Mouse (Mus musculus): ENCODE measurements at regions not wholly inside any gene's neighbourhood (a gene's known extent, or its start where the extent isn't known, plus 50 kb on each side); places are given as distances from the start of the nearest gene placed in this dataset.

DNA sequence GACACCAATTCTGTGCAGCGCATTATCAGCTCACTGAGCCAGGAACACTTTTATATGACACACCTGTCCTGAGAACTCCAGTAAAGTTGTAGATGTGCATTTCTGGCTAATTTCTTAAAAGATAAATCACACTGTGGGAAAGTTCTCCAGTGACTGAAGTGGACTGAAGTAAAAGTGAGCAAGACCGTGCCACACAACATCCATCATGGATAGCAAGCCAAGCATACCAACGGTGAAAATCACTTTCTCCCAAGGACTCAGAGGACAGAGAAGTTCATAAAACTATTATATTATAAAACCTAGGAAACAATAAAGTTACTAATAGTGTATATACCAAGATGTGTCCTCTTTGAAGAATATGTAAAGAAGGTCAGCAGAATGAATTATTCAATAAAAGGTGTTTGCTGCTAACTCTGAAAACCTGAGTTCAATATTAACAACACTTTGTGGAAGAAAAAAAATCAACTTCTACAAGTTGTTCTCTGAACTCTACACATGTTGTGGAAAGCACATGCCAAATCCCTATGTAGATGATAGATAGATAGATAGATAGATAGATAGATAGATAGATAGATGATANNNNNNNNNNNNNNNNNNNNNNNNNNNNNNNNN lies 298.2 kb upstream of the Igbp1b start:
- no peak for DNase-seq
- intact Hi-C loops (cut with DNase I): no loop called here

GRCm38 (mm10) chr6:138950888-138951287 lies 292.5 kb upstream of the Igbp1b start:
- no peak for DNase-seq
- intact Hi-C loops (cut with DNase I): no loop called here

- intact Hi-C loops (cut with DNase I): no loop called here
- no peak for DNase-seq
These were observed 288.3 kb upstream of the Igbp1b start for GRCm38 (mm10) chr6:138946632-138947031.

- DNase-seq: no peak
- intact Hi-C loops (cut with DNase I): no loop called here
These were observed 287.1 kb upstream of the Igbp1b start for GRCm38 (mm10) chr6:138945432-138945831.

GRCm38 (mm10) chr6:138920161-138920560 lies 261.8 kb upstream of the Igbp1b start:
- intact Hi-C loops (cut with DNase I): no loop called here
- no peak for DNase-seq

- DNase-seq: no peak
- intact Hi-C loops (cut with DNase I): no loop called here
These were observed 261.2 kb upstream of the Igbp1b start for GRCm38 (mm10) chr6:138919531-138919930.

- DNase-seq: no peak
These were observed 256.6 kb upstream of the Igbp1b start for GRCm38 (mm10) chr6:138914981-138915380.

DNA sequence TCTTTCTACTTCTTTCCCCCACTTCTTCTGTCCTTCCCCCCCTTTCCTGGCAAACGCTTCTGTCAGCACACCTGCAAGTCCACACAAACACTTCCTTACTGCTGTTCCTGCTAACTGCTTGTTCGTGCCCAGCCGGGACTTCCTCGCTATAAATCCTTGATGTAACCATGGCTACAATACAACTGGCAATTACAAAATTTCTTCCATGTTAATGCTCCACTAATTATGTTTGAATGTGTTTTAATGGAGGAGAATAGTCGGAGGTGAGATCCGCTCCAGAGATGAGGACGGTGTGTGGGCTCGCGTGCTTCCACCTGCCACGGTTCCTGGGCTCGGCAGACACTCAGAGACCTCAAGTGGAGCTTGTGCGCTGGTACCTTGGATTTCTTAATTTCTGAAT lies 215.3 kb upstream of the Igbp1b start:
- no peak for DNase-seq

More at GRCm38 (mm10) chr6:138914981-138915380, 256.6 kb upstream of the Igbp1b start:
- intact Hi-C loops (cut with DNase I): no loop called here

DNA sequence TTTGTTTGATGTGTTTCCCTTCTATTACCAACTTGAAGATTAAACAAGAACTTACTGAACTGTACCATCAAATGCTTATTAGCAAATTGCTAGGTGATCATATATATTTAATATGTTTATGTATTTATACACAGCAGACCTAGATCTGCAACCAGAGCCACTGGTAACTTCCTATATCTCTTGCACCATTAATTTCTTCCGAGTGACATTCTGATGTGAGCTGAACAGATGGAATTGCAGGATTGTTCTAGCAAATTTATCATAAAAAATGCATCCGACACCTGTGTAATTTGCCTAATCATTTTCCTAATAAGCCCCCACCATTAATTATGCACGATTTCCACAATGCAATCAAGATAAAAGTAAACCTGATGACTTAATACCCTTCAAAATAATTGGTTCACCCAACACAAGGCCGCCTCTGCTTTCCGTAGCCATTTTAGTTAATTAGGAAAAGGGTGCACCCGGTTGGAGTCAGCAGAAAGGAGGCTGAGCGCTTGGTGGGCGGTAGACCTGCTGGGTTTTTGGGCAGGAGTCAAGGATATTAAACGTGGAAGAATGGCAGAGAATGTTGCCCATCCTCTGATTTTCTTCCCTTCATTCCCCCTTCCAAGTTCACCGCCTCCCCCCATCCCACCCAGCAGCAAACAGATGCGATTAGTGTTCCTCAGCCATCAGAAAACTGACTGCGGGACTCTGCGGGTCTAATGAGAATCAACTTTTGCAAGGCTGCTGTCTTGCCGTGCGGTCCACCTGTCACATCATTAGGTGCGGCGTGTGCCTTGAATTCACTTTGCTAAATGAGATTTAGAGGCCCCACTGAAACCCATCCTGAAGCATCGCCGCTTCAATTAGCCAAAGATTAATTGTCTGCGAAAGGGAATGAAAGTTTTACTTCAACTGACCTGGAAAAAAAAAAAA lies 214.4 kb upstream of the Igbp1b start:
- intact Hi-C loops (cut with DNase I): no loop called here
- DNase-seq: no peak

More for the DNA sequence above, 215.3 kb upstream of the Igbp1b start:
- intact Hi-C loops (cut with DNase I): no loop called here

DNA sequence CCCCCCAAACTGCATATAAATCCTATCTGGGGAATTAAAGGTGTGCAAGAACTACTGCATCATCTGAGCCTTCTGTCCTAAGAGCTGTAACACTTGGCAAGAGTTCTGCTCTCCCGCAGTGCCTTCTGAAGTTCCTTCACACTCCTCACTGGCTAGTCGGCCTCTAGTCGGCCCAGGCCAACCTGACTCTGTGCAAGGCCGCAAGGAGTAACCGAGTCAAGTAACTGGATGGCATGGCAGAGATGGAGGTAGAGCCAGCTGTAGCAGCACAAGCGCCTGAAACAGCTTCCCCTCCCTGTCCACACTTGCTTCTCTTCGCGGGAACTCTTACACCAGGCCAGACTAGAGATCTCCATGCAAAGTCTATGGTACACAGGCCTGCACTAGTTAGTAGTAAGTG lies 179.7 kb upstream of the Igbp1b start:
- intact Hi-C loops (cut with DNase I): no loop called here
- DNase-seq: no peak

GRCm38 (mm10) chr6:138834876-138835275 lies 176.5 kb upstream of the Igbp1b start:
- DNase-seq: no peak
- intact Hi-C loops (cut with DNase I): no loop called here

DNA sequence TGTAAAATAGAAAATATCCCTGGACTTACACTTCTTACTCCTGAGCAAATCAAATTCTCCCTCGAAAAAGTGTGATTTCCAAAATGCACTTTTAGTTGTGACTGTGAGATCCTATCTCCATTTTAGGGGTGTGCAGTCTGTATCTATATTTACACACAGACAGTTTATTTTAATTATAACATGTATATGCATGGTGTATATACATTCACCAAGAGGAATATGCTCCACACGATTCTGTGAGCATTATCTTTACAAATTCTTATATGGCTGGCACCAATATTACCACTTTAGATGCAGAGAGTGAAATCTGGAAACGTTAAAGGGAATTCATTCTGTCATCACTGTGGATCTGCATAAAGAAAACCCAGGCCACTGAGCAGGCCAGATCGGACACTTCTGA lies 143.5 kb upstream of the Igbp1b start:
- intact Hi-C loops (cut with DNase I): no loop called here
- DNase-seq: no peak

DNA sequence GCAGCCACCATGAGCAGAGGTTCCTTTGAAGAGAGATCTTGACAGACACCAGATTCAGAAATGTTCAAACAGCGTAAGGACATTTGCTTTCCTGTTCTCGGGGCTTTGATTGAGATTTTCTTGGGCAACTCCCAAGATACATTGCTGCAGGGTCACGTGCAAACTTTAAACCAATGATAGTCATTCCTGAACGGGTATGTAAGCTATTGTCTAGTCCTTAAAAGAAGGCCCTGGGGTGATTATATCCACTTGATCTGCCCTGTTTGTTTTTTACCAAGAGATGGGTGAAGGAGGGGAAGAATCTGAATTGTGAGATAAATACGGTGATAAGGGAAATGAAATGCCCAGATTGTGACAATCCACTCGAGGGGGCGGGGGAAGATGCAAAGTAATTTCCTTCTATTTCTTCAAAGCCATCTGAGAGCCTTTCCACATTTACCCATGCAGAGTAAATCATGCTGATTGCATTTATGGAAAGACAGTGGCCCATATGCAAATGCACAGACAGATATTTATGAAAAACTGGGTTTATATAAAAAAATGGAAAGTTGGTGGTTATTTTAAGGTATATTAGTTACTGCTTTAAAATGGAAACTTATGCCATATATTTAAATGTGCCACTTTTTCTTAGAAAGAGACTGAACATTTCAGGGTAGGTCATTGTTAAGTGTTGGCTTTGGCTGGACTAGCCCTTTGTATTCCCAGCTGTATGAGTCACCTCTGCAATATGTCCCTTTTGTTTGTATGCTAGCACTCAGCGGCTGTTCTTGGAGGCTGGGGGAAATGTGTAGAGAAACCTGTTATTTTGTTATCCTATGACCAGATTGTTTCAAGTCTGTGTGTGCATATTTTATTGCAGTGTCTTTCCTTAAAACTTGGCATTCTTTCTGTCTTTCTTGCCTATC lies 142.7 kb upstream of the Igbp1b start:
- peak in 1 of 2 experiments; percentile 3 for DNase-seq
- intact Hi-C loops (cut with DNase I): no loop called here

GRCm38 (mm10) chr6:138794706-138795105 lies 136.4 kb upstream of the Igbp1b start:
- intact Hi-C loops (cut with DNase I): no loop called here
- DNase-seq: no peak

DNA sequence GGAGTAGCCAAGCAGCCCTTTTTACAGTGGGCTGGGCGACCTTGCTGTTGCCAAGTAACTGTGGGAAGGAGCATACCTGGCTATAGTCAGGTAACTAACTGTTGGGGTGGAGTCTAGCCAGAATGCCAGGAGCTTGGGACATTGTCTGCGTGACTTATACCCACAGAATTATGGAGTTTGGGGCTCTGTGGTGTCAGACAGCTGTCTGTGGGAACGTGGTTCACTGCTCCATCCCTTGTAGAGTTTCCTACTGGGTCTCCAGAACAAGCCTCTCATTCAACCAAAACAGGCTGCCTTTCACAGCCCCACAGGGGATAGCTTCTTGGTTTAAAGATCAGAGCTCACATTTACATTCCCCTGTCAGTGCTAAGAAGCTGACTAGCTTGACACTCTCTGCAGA lies 134.5 kb upstream of the Igbp1b start:
- intact Hi-C loops (cut with DNase I): no loop called here

DNA sequence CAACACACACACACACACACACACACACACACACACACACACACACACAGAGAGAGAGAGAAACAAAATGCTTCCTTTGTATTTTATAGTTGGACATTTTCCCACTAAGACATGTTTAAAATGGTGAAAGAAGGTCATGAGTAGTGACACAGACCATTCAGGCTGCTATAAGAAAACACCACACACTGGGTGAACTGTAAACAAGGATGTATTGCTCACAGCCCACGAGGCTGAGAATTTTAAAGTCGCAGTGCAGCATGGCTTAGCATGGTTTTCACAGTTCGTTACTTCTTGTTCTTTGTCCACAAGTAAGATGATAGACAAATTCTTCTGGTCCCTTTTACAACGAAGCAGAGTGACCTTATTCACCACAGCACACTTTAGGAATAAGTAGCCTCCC lies 124.6 kb upstream of the Igbp1b start:
- intact Hi-C loops (cut with DNase I): no loop called here
- no peak for DNase-seq

More for the DNA sequence above, 134.5 kb upstream of the Igbp1b start:
- no peak for DNase-seq

- DNase-seq: no peak
- intact Hi-C loops (cut with DNase I): no loop called here
These were observed 124.1 kb upstream of the Igbp1b start for GRCm38 (mm10) chr6:138782470-138782869.

DNA sequence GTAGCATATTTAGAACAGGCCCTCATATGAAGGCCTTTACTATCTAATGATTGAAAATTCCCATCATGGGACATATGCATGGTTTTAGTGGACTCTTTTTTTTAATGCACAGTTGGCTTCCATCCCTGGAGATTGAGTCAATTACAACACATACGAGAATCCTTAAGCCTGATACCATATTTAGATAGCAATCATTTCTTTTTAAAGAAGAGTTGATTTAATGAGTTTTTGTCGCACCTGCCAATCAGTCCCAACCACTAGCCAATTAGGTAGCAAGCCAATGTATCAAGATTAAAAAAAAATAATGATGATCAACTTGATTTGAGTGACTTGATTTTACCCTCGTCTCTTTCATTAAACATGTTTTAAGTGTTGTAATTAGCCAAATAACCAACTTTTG lies 103.6 kb upstream of the Igbp1b start:
- intact Hi-C loops (cut with DNase I): no loop called here
- no peak for DNase-seq

GRCm38 (mm10) chr6:138754955-138755303 lies 96.6 kb upstream of the Igbp1b start:
- DNase-seq: no peak
- intact Hi-C loops (cut with DNase I): no loop called here

- intact Hi-C loops (cut with DNase I): no loop called here
- DNase-seq: no peak
These were observed 96.1 kb upstream of the Igbp1b start for GRCm38 (mm10) chr6:138754302-138754954.

DNA sequence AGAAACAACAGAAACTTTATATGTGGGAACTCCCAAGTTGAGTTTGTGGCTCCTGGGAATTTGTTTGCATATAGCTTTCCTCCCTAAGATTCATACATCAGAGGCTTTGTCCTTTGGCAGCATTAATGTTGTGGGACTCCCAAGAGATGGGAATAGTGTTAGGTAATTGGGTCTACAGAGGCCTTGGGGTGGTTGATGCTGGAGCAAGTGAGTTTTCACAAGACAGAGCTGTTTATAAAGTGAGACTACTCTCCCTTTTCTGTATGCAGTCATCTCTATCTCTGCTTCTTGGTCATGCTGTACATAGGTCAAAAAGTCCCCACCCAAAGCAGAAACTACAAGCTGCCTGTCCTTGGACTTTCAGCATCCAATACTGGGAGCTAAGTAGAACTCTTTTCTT lies 59.4 kb upstream of the Igbp1b start:
- intact Hi-C loops (cut with DNase I): no loop called here
- no peak for DNase-seq
